Mouse (Mus musculus) megakaryocyte, embryonic 14.5 days (primary cell): ENCODE results near the gene Bspry.

Source experiments
- FLI1 ChIP-seq: IDR thresholded peaks from 2 replicates; pipeline ENCODE4 v1.6.1; 2012; ENCODE audit warnings: low read length, inconsistent platforms, mixed read lengths
- GATA1 ChIP-seq: IDR thresholded peaks from 3 replicates; pipeline ENCODE4 v1.6.1; 2012; ENCODE audit warnings: mixed read lengths, low read length, inconsistent platforms, borderline replicate concordance

DNA sequence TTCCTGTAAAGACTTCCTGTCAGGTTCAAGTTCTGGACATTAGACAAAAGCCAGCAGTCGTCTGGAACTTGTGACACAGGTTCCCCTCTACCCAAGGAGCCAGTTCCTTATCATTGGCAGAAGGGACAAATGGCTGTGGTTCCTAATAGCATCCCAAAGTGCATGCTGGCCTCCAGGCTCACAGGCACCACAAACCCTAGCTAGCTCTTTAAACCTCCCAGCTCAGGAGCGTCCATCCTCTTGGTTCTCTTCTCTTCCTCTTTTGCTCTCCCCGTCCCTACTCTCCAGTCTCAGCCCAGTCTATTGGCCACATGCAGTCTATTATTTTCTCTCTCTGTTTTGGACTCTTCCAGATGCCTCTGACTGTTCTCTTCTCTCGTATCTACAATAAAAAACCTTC, 40.1 kb upstream of the Bspry start:
- TF ChIP-seq GATA1 (no peak), FLI1 (no peak)
